Mouse (Mus musculus) right cerebral cortex, postnatal 10 days (tissue): ENCODE measurements around the gene Olfr1033.
"Not testable (repeated sequence)": the region's sequence is repeated elsewhere in the genome, so short reads cannot be mapped to it uniquely, and the experiment has no call there.

Experiments
- DNase-seq, 2 experiments: peaks; one replicate each; pipeline ENCODE4 v3.0.0; 2021; ENCODE audit warnings: low spot score in 2 of 2

Gene Olfr1033

GRCm38 (mm10) chr2:86020406-86020805 lies at the start of gene Olfr1033:
Olfr1033 (plus strand) TSS chr2:86020633.
- not testable (repeated sequence) for DNase-seq

- DNase-seq: no peak
These were observed 46.8 kb upstream of the Olfr1033 start, which contains the start of gene Olfr1029 for GRCm38 (mm10) chr2:85973595-85973994. Olfr1029 (plus strand) TSS chr2:85973895.

- no peak for DNase-seq
These were observed 41.5 kb upstream of the Olfr1033 start, which contains the start of gene Olfr1030 for GRCm38 (mm10) chr2:85978976-85979375. Olfr1030 (plus strand) TSS chr2:85979276.

GRCm38 (mm10) chr2:85990004-85990403 lies 30.4 kb upstream of the Olfr1033 start, which contains the start of gene Olfr1031:
Olfr1031 (plus strand) TSS chr2:85990304.
- no peak for DNase-seq

GRCm38 (mm10) chr2:86005240-86005639 lies 15.2 kb upstream of the Olfr1033 start, which contains the start of gene Olfr1032:
Olfr1032 (plus strand) TSS chr2:86005540.
- no peak for DNase-seq

- DNase-seq: not testable (repeated sequence)
These were observed 1.1 kb downstream of the Olfr1033 start for GRCm38 (mm10) chr2:86021518-86021917.

- no peak for DNase-seq
These were observed 25.1 kb downstream of the Olfr1033 start, which contains the start of gene Olfr1034 for GRCm38 (mm10) chr2:86045561-86045960. Olfr1034 (plus strand) TSS chr2:86045861.

GRCm38 (mm10) chr2:86050777-86051176 lies 30.3 kb downstream of the Olfr1033 start:
- DNase-seq: not testable (repeated sequence)

GRCm38 (mm10) chr2:86063766-86064165 lies 43.3 kb downstream of the Olfr1033 start:
- DNase-seq: not testable (repeated sequence)

GRCm38 (mm10) chr2:86070189-86070588 lies 49.8 kb downstream of the Olfr1033 start:
- no peak for DNase-seq

- not testable (repeated sequence) for DNase-seq
These were observed 53.3 kb downstream of the Olfr1033 start, which contains the start of gene Olfr1036 for GRCm38 (mm10) chr2:86073692-86074091. Olfr1036 (plus strand) TSS chr2:86073992.

- not testable (repeated sequence) for DNase-seq
These were observed 60.0 kb downstream of the Olfr1033 start for GRCm38 (mm10) chr2:86080478-86080877.

GRCm38 (mm10) chr2:86087285-86087684 lies 66.9 kb downstream of the Olfr1033 start, which contains the start of gene Olfr1037:
Olfr1037 (minus strand) TSS chr2:86087385.
- DNase-seq: no peak
